Mouse (Mus musculus) ES-E14 (cell line): ENCODE results near the gene Gm42420.

Experiments
- CHD2 ChIP-seq: IDR thresholded peaks from 2 replicates; pipeline ENCODE4 v1.6.1; 2014; ENCODE audit warnings: mild to moderate bottlenecking, low read depth, low read length, inconsistent platforms
- MAFK ChIP-seq: IDR thresholded peaks from 2 replicates; pipeline ENCODE4 v1.6.1; 2014; ENCODE audit warnings: mild to moderate bottlenecking, low read depth, low read length, inconsistent platforms; ENCODE audit not compliant: insufficient read depth
- ZC3H11A ChIP-seq: IDR thresholded peaks from 2 replicates; pipeline ENCODE4 v1.6.1; 2012; ENCODE audit warnings: low read depth, mild to moderate bottlenecking, inconsistent platforms, low read length, borderline replicate concordance
- ZNF384 ChIP-seq: IDR thresholded peaks from 2 replicates; pipeline ENCODE4 v1.6.1; 2012; ENCODE audit warnings: low read depth, low read length, inconsistent platforms

- TF ChIP-seq ZC3H11A = no peak
- TF ChIP-seq ZNF384 = no peak
- no peak for TF ChIP-seq CHD2
- TF ChIP-seq MAFK = no peak
These were observed 48.9 kb upstream of the Gm42420 start for GRCm38 (mm10) chr6:39536621-39537020.
